Mouse (Mus musculus): ENCODE data around the gene Adgrl3.
A peak's percentile ranks its signal among the peaks of the same experiment; 100 is the strongest.

The Adgrl3 gene

GRCm38 (mm10) chr5:81564294-81564693 is 544.4 kb downstream of the Adgrl3 start:
- no peak for DNase-seq (ENCODE audit: low spot score in 2 of 2)

- DNase-seq (ENCODE audit: low spot score in 2 of 2), result no peak
Observed at GRCm38 (mm10) chr5:81566577-81566976, 546.6 kb downstream of the Adgrl3 start.

DNA sequence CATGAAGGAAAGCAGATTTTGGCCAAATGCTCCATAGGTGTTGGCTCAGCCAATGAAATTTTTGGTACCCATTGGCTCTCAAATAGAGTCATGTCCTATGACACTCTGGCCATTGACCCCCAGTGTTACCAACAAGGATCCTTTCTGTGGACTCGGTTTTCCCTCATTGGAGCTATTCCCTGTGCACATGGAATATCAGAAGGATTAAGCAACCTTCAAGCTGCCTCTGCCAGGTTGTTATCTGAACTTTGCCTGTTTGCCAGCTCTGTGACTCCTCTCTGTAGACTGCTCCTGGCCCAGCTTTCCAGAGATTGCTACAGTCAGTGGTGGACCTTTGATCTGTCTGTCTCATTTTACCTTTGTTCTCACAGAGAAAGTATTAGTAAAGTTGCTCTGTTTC is 548.8 kb downstream of the Adgrl3 start:
- no peak for DNase-seq (ENCODE audit: low spot score in 2 of 2)

GRCm38 (mm10) chr5:81582886-81583285 is 562.9 kb downstream of the Adgrl3 start:
- no peak for DNase-seq (ENCODE audit: low spot score in 2 of 2)

- no peak for DNase-seq (ENCODE audit: low spot score in 2 of 2)
Observed at GRCm38 (mm10) chr5:81583425-81583824, 563.5 kb downstream of the Adgrl3 start.

- no peak for DNase-seq (ENCODE audit: low spot score in 2 of 2)
Observed at GRCm38 (mm10) chr5:81584945-81585344, 565.0 kb downstream of the Adgrl3 start.

DNA sequence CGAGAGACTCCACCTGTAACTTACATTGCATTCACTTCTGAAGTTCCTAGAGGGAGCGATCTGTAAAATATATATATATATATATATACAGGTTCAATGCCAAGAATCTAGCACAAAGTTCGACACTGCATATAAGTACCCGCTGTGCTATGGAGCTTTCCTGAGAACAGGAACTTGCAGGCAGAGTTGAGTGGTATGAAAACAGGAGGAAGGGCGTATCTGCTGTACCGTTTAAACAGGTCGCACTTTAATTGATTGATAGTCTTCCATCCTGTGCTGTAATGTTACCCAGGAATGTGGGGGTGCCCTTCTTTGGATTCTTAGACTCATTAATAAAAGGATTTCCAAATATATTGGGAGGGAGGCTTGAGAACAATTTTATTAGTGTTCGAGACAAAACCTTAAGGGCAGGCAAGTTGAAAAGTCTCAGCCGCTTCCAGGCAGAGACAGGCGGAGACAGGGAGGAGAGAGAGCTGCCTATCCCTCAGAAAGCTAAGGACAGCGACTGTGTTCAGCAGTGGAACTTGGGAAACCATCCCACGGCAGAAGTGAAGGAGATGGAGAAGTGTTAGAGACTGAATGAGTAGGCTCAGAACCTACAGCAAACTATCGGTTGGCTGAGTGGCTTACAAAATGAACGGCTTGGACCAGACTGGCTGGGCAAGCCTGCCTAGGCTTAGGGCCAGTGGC is 570.2 kb downstream of the Adgrl3 start:
- no peak for DNase-seq (ENCODE audit: low spot score in 2 of 2)

DNA sequence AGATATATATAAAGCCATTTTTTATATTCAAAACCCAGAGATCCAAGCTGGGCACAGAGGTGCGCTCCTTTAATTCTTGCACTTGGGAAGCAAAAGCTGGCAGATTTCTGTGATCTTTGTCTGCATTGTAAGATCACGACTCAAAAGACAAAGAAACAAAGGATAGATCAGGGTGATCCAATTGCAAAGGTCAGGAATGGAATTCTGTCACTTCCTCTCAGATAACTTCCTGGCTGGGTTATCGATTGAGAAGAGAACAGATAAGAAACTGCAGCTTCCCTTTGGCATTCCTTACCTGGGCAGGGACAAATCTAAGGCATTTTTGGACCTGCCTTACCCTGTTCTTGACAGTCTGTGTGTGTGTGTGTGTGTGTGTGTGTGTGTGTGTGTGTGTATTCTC is 571.5 kb downstream of the Adgrl3 start:
- no peak for DNase-seq (ENCODE audit: low spot score in 2 of 2)

GRCm38 (mm10) chr5:81593396-81593995 is 573.6 kb downstream of the Adgrl3 start:
- no peak for DNase-seq (ENCODE audit: low spot score in 2 of 2)

DNA sequence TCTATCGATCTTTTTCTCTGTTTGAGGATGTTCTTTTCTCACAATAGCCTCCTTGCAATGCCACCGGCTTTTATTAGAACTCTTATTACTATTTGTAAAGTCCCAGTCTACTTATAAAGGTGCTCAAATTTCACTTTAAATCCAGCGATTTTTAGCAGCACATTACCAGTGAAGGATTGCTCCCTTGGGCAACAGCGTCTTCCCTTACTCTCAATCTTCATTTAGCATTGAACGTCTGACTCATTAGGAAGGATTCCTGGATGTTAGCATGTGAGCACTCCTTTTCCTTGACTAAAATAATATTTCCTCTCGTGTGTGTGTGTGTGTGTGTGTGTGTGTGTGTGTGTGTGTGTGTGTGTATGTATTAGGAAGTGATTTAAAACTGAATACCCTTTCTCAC is 578.1 kb downstream of the Adgrl3 start:
- DNase-seq (ENCODE audit: low spot score in 2 of 2), result no peak

GRCm38 (mm10) chr5:81602889-81603288 is 583.0 kb downstream of the Adgrl3 start:
- no peak for DNase-seq (ENCODE audit: low spot score in 2 of 2)

DNA sequence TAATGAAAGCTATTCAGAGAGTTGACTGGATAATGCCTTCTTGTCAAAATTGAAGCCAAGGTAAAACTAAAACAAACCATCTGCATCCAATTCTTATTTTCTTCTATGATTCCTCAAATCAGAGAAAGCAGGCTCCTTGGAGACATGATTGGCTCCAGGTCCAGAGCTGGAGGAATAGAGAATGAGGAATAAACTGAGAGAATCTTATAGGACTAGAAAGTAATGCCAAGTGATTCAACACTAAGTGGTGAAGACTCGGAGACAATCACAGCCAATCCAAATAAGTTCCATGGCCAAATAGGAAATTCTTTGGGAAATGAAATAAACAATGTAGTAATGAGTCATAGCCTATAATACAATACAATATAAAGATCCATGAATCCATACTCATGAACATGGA is 585.7 kb downstream of the Adgrl3 start:
- no peak for DNase-seq (ENCODE audit: low spot score in 2 of 2)

DNA sequence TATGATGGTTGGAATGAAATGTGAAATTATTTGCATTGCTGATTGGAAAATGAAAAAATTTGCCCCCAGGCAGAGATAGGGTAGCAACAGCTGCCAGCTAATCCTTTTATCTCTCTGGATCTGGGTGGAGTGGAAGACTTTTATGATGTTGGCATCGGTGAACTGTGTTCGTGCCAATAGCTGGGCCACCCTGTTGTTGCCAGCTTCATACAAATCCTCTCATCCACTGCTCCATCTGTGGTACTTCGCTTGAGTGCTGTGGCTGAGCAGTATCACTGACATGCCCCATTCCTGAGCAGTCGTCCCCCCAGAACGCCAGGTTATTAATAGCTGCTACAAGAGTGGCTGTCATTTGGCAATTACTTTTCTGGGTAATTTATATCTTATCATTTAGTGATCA is 590.3 kb downstream of the Adgrl3 start:
- peak in 1 of 2 experiments; percentile 2 for DNase-seq (ENCODE audit: low spot score in 2 of 2)

DNA sequence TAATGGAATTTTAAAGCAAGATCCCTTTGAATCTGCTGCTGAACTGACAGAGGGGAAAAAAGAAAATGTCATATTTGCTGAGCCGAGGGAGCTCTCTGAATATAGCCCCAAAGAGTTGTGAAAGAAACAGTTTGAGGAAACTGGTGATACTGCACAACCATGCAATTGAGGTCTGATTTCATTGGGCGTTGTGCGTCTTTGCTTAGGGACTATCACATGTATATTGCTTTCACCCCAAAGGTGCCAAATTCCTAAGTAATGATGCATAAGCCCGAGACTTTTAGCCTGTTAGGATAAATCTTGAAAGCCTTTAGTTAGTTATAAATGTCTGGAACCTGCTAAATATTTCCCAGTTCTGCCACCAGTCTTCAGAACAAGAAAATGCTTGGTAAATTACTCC is 594.7 kb downstream of the Adgrl3 start:
- DNase-seq (ENCODE audit: low spot score in 2 of 2), result no peak

DNA sequence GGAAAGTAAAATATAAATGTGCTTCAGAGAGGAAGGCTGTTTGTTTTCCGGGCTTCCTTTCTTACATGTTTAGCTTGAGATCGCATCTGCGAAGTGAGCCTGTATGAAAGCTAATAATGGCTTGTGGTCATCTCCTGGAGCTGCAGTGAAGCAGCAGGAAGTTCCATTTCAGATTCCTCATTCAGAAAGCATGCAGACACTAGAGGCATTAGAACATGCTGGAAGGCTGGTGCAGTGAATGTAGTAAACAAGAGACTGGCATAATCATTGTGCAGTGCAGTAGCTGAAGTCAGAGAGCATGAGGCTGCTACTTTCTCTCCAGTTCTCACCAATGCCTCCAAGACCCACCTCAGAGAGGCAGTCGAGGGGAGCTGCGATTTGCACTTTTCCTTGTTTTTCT is 601.2 kb downstream of the Adgrl3 start:
- DNase-seq (ENCODE audit: low spot score in 2 of 2), result no peak

- DNase-seq (ENCODE audit: low spot score in 2 of 2), result no peak
Observed at GRCm38 (mm10) chr5:81621715-81622114, 601.8 kb downstream of the Adgrl3 start.

- no peak for DNase-seq (ENCODE audit: low spot score in 2 of 2)
Observed at GRCm38 (mm10) chr5:81623846-81624245, 603.9 kb downstream of the Adgrl3 start.

DNA sequence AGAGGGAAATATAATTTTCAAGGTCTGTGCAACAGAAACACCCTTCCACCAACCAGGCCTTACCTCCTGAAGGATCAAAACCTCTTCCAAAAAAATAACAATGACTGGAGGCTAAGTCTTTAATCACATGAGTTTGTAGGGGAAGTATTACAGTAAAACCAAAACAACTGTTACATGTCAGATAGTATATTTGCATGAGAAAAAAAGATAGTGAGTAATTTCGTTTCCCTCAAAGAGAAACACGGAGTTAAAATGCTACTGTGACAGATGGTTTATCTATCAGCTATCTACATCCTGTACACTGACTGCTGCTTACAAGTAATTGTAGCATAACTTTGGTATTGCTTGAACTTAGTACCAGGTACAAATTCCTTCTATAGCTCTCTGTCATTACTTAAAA is 616.2 kb downstream of the Adgrl3 start:
- no peak for DNase-seq (ENCODE audit: low spot score in 2 of 2)

DNA sequence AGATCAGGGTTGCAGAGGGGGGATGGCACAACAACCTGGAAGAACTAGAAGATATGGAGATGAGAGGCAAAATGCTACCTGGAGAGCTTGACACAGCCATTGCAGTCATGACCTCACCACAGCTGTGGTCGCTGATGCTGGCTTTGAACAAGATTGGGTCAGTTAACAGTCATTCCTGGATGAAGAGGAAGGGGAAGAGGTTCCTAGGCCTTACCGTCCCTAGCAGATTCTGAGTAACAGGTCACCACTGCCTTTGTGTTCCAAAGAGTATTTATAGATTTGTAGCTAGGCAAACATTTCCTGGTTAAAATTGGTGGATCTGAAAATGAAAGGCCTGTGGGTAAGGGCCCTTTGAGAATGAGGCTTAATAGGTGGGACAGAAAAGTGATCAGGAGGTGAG is 618.5 kb downstream of the Adgrl3 start:
- no peak for DNase-seq (ENCODE audit: low spot score in 2 of 2)

DNA sequence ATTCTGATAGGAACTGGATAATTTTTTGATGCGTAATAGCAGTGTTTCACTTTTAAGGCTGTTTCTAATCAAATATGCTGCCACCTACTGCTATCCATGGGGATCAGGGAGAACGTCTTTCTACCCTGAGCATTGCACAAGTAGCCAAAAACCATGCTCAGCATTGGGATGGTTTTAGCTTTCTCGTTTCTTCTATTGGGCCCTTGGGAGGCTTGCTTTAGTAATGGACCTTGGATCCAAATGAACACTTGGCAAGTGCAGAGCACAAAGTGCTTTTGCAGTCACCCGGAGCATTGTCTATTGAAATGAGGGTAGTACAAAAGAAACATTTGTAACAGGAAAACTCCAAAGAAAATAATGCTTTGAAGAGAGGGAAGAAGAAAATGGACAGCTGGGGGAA is 620.2 kb downstream of the Adgrl3 start:
- peak in 1 of 2 experiments; percentile 2 for DNase-seq (ENCODE audit: low spot score in 2 of 2)

DNA sequence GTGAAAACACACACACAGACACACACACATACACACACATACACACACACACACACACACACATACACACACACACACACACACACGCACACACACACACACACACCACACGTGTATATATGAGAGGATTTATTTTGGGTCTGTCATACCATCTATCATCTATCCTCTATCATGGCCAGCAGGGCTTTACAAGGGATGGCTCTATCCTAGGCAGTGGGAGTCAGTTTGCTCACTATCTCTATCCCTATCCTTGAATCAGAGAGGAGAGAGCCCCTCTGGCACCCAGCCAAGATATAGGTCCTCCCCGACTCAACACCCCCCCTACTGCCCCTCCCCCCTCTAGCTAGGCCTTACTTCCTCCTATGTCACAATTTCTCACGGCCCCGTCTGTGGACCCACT is 625.6 kb downstream of the Adgrl3 start:
- no peak for DNase-seq (ENCODE audit: low spot score in 2 of 2)

DNA sequence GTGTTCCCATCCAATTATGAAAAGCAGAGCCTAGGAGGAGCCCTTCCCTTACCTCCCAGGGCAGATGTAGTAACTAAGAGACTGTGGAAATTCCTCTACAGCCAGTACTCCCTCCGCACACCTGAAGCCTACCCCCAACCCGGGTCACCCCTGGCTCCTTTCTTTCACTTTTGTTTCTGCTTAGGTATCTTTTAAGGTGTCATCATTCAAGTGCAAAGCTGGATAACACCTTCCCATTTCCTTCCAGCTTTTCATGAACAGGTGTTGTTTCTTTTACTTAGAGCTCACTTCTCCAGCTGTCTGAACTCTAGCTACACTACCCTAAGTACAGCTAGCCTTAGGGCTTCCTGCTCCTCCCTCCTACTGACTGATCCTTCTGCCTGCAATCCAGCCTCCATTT is 634.0 kb downstream of the Adgrl3 start:
- no peak for DNase-seq (ENCODE audit: low spot score in 2 of 2)

DNA sequence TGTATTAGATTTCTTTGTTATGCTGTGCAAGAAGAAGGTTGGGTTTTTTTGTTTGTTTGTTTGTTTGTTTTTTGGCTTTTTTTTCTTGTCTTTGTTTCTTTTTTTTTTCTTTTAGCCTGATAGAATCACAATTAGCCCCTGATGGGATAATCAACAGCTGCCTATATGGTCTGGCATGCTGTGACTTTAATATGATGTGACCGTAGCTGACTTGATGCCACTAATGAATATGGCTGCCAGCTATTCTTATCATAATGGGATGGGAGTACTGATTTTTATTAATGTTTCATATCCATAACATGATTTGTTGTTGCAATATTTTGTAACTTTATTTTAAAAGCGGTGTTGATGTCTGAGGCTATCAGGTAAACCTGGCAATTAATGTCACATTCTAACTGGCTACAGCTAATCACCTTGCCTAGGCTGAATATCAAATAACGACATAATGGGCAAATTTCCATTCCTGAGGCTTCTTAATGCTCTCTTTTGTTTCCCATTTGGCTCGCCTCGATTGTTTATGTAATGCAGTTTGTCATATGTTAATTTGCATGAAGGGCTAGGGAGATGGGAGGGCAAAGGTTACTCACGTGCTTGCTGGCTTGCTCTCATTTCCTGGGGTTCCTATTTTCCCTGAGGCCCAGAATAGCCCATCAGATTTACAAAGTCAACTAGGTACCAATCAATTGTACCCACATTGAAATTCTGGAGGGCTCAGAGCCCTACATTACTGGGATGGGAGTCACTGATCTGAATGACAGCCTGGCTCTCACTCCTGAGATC is 641.9 kb downstream of the Adgrl3 start:
- no peak for DNase-seq (ENCODE audit: low spot score in 2 of 2)

All from urinary bladder, adult 18-20 months (tissue).